Mouse (Mus musculus): ENCODE data around the gene Ldb1. TPM values are rescaled to one million over a fixed set of nuclear protein-coding genes. Genes with fewer than 3 reads are reported as not detected.
"Not testable (repeated sequence)": the region's sequence is repeated elsewhere in the genome, so short reads cannot be mapped to it uniquely, and the experiment has no call there.

Ldb1 gene
- polyA plus RNA-seq, 1 experiment from 2014 or later = 78.9 TPM

GRCm38 (mm10) chr19:46002279-46002678 is 42.7 kb downstream of the Ldb1 start:
- Histone ChIP-seq H3K4me3 (ENCODE audit: low read depth, low read length) (no peak overlapping the region), H3K4me1 (replicated peaks; ENCODE audit: control insufficient read depth, insufficient read depth, low read length) (peaks cover 8% of the 10 kb centered on the region), H3K27me3 (replicated peaks; ENCODE audit: control insufficient read depth, insufficient read depth, low read length) (no peaks in the 10 kb centered on the region), H3K9ac (ENCODE audit: low read depth, low read length) (no peak overlapping the region), H3K27ac (ENCODE audit: low read depth, low read length) (no peak overlapping the region), H3K4me2 (no peak overlapping the region), H3K36me3 (ENCODE audit: control insufficient read depth, insufficient read depth, low read length) (no peaks in the 10 kb centered on the region; the same call in 1 of the 2 replicates), H3K9me3 (ENCODE audit: control insufficient read depth, low read length) (no peaks in the 10 kb centered on the region)
- DNase-seq (ENCODE audit: low spot score) (no peak), ATAC-seq (replicated peaks; ENCODE audit: low FRiP score) (no peak)
- WGBS = 71% methylated on average over 9 of the region's 9 CpGs

- Histone ChIP-seq H3K4me2 (peak overlapping the region; percentile 83), H3K9ac (ENCODE audit: low read depth, low read length) (no peak overlapping the region), H3K27ac (ENCODE audit: low read depth, low read length) (no peak overlapping the region), H3K27me3 (replicated peaks; ENCODE audit: control insufficient read depth, insufficient read depth, low read length) (no peaks in the 10 kb centered on the region), H3K4me1 (replicated peaks; ENCODE audit: control insufficient read depth, insufficient read depth, low read length) (peaks cover 7% of the 10 kb centered on the region), H3K4me3 (ENCODE audit: low read depth, low read length) (no peak overlapping the region), H3K36me3 (ENCODE audit: control insufficient read depth, insufficient read depth, low read length) (no peaks in the 10 kb centered on the region; the same call in 1 of the 2 replicates), H3K9me3 (ENCODE audit: control insufficient read depth, low read length) (no peaks in the 10 kb centered on the region)
- DNase-seq (ENCODE audit: low spot score) = no peak
- ATAC-seq (replicated peaks; ENCODE audit: low FRiP score) = no peak
- 71% methylated on average over 1 of the region's 1 CpGs for WGBS
These were observed 45.6 kb downstream of the Ldb1 start for GRCm38 (mm10) chr19:45999378-45999777.

GRCm38 (mm10) chr19:45998694-45999217 is 46.3 kb downstream of the Ldb1 start:
- no peaks in the 10 kb centered on the region for H3K27me3 ChIP-seq (replicated peaks; ENCODE audit: control insufficient read depth, insufficient read depth, low read length)
- DNase-seq (ENCODE audit: low spot score) (no peak), ATAC-seq (replicated peaks; ENCODE audit: low FRiP score) (peak; percentile 9; the same call in 1 of the 2 replicates)
- H3K4me1 ChIP-seq (replicated peaks; ENCODE audit: control insufficient read depth, insufficient read depth, low read length) = peaks cover 2% of the 10 kb centered on the region; the same call in 1 of the 2 replicates
- 11% methylated on average over 8 of the region's 8 CpGs for WGBS
- peak overlapping the region; percentile 64 for H3K4me3 ChIP-seq (ENCODE audit: low read depth, low read length)
- no peak overlapping the region for H3K27ac ChIP-seq (ENCODE audit: low read depth, low read length)
- peak overlapping the region; percentile 78; the same call in 1 of the 2 replicates for H3K9ac ChIP-seq (ENCODE audit: low read depth, low read length)
- peak overlapping the region; percentile 83 for H3K4me2 ChIP-seq
- H3K36me3 ChIP-seq (ENCODE audit: control insufficient read depth, insufficient read depth, low read length) = no peaks in the 10 kb centered on the region; the same call in 1 of the 2 replicates
- no peaks in the 10 kb centered on the region for H3K9me3 ChIP-seq (ENCODE audit: control insufficient read depth, low read length)

- Histone ChIP-seq H3K4me2 (peak within 1 kb of the TSS; percentile 83), H3K27me3 (replicated peaks; ENCODE audit: control insufficient read depth, insufficient read depth, low read length) (no peaks in the 10 kb centered on the region), H3K4me1 (replicated peaks; ENCODE audit: control insufficient read depth, insufficient read depth, low read length) (0 out of 2 replicates have a peak, but pooled peaks cover 2% of the 10 kb centered on the region), H3K27ac (ENCODE audit: low read depth, low read length) (peak within 1 kb of the TSS; percentile 53), H3K9ac (ENCODE audit: low read depth, low read length) (peak within 1 kb of the TSS; percentile 78), H3K9me3 (ENCODE audit: control insufficient read depth, low read length) (no peaks in the 10 kb centered on the region), H3K36me3 (ENCODE audit: control insufficient read depth, insufficient read depth, low read length) (no peaks in the 10 kb centered on the region; the same call in 1 of the 2 replicates), H3K4me3 (ENCODE audit: low read depth, low read length) (peak within 1 kb of the TSS; percentile 64)
- under 1% methylated on average over 76 of the region's 76 CpGs for WGBS
- ATAC-seq (replicated peaks; ENCODE audit: low FRiP score) (peak; percentile 92), DNase-seq (ENCODE audit: low spot score) (peak; percentile 94)
These were observed 47.0 kb downstream of the Ldb1 start, which contains the start of gene Armh3 for GRCm38 (mm10) chr19:45997785-45998693. Gene Armh3 (minus strand): TSS chr19:45998488.

- Histone ChIP-seq H3K27me3 (replicated peaks; ENCODE audit: control insufficient read depth, insufficient read depth, low read length) (no peaks in the 10 kb centered on the region), H3K36me3 (ENCODE audit: control insufficient read depth, insufficient read depth, low read length) (no peaks in the 10 kb centered on the region; the same call in 1 of the 2 replicates), H3K4me2 (peak overlapping the region; percentile 83), H3K4me1 (replicated peaks; ENCODE audit: control insufficient read depth, insufficient read depth, low read length) (0 out of 2 replicates have a peak, but pooled peaks cover 2% of the 10 kb centered on the region), H3K9ac (ENCODE audit: low read depth, low read length) (peak overlapping the region; percentile 78), H3K9me3 (ENCODE audit: control insufficient read depth, low read length) (no peaks in the 10 kb centered on the region), H3K27ac (ENCODE audit: low read depth, low read length) (peak overlapping the region; percentile 53; the same call in 1 of the 2 replicates), H3K4me3 (ENCODE audit: low read depth, low read length) (peak overlapping the region; percentile 64)
- ATAC-seq (replicated peaks; ENCODE audit: low FRiP score) (no peak), DNase-seq (ENCODE audit: low spot score) (no peak)
- WGBS = 53% methylated on average over 5 of the region's 5 CpGs
These were observed 47.6 kb downstream of the Ldb1 start for GRCm38 (mm10) chr19:45997365-45997764.

GRCm38 (mm10) chr19:45993981-45994737 is 50.9 kb downstream of the Ldb1 start:
- Histone ChIP-seq H3K27ac (ENCODE audit: low read depth, low read length) (no peak overlapping the region), H3K36me3 (ENCODE audit: control insufficient read depth, insufficient read depth, low read length) (no peaks in the 10 kb centered on the region; the same call in 1 of the 2 replicates), H3K9ac (ENCODE audit: low read depth, low read length) (no peak overlapping the region), H3K9me3 (ENCODE audit: control insufficient read depth, low read length) (no peaks in the 10 kb centered on the region), H3K4me2 (no peak overlapping the region), H3K4me3 (ENCODE audit: low read depth, low read length) (no peak overlapping the region), H3K4me1 (replicated peaks; ENCODE audit: control insufficient read depth, insufficient read depth, low read length) (0 out of 2 replicates have a peak, but pooled peaks cover 2% of the 10 kb centered on the region), H3K27me3 (replicated peaks; ENCODE audit: control insufficient read depth, insufficient read depth, low read length) (no peaks in the 10 kb centered on the region)
- no peak for DNase-seq (ENCODE audit: low spot score)
- no peak for ATAC-seq (replicated peaks; ENCODE audit: low FRiP score)
- WGBS = 92% methylated on average over 13 of the region's 13 CpGs

GRCm38 (mm10) chr19:45993441-45993840 is 51.6 kb downstream of the Ldb1 start:
- 86% methylated on average over 6 of the region's 6 CpGs for WGBS
- not testable (repeated sequence) for H3K4me1 ChIP-seq (replicated peaks; ENCODE audit: control insufficient read depth, insufficient read depth, low read length); H3K9ac ChIP-seq (ENCODE audit: low read depth, low read length); H3K27me3 ChIP-seq (replicated peaks; ENCODE audit: control insufficient read depth, insufficient read depth, low read length); ATAC-seq (replicated peaks; ENCODE audit: low FRiP score); H3K9me3 ChIP-seq (ENCODE audit: control insufficient read depth, low read length); H3K27ac ChIP-seq (ENCODE audit: low read depth, low read length); H3K36me3 ChIP-seq (ENCODE audit: control insufficient read depth, insufficient read depth, low read length); DNase-seq (ENCODE audit: low spot score); H3K4me3 ChIP-seq (ENCODE audit: low read depth, low read length); H3K4me2 ChIP-seq

- no peaks in the 10 kb centered on the region for H3K4me1 ChIP-seq (replicated peaks; ENCODE audit: control insufficient read depth, insufficient read depth, low read length)
- H3K27me3 ChIP-seq (replicated peaks; ENCODE audit: control insufficient read depth, insufficient read depth, low read length) = no peaks in the 10 kb centered on the region
- 84% methylated on average over 3 of the region's 3 CpGs for WGBS
- H3K9me3 ChIP-seq (ENCODE audit: control insufficient read depth, low read length) = no peaks in the 10 kb centered on the region
- no peak overlapping the region for H3K27ac ChIP-seq (ENCODE audit: low read depth, low read length)
- H3K36me3 ChIP-seq (ENCODE audit: control insufficient read depth, insufficient read depth, low read length) = no peaks in the 10 kb centered on the region; the same call in 1 of the 2 replicates
- DNase-seq (ENCODE audit: low spot score) (no peak), ATAC-seq (replicated peaks; ENCODE audit: low FRiP score) (no peak)
- no peak overlapping the region for H3K9ac ChIP-seq (ENCODE audit: low read depth, low read length)
- no peak overlapping the region for H3K4me3 ChIP-seq (ENCODE audit: low read depth, low read length)
- no peak overlapping the region for H3K4me2 ChIP-seq
These were observed 53.8 kb downstream of the Ldb1 start for GRCm38 (mm10) chr19:45991171-45991570.
